Mouse (Mus musculus) Patski (cell line): Measurements from ENCODE around the gene Mylk2. TPM values are rescaled to one million over a fixed set of nuclear protein-coding genes. Genes with fewer than 3 reads are reported as not detected.

ENCODE experiments used
- ATAC-seq: fragments of 100-300 bp; one replicate; pipeline ENCODE4 v1.8.0; 2021
- CTCF ChIA-PET: fragments of 350-600 bp; sonication (Branson Sonifier 250); formaldehyde crosslinking; loops from one replicate; lab custom pipeline; 2022; ENCODE audit warnings: inconsistent platforms; lab: Charles Lee
- POLR2A ChIA-PET: fragments of 350-600 bp; sonication (Branson Sonifier 250); formaldehyde crosslinking; loops from one replicate; lab custom pipeline; 2022; ENCODE audit warnings: antibody characterized with exemption, inconsistent platforms; lab: Charles Lee
- DNase-seq: peaks from one replicate; pipeline ENCODE4 v3.0.0-alpha.2; 2011; ENCODE audit warnings: low read depth, low spot score
- H3K27me3 ChIP-seq: fragments of 371-371 bp; one replicate; pipeline ENCODE4 v1.5.1; 2021
- CTCF ChIP-seq: fragments of 100-300 bp; IDR thresholded peaks from one replicate; pipeline ENCODE4 v1.5.1; 2021
- in situ Hi-C: fragments of 300-500 bp; cut with MboI; formaldehyde crosslinking; loops from 3 replicates; pipeline ENCODE4 v1.11.1; 2018; ENCODE audit warnings: low pct_unique_long_range_greater_than_20kb, mixed read lengths
- polyA plus RNA-seq: library from polyadenylated mRNA; unstranded; gene quantifications from one replicate; pipeline ENCODE4 v1.2.3, GENCODE M21; 2021

Gene Mylk2
- polyA plus RNA-seq, 1 experiment from 2014 or later: 0.08 TPM

GRCm38 (mm10) chr2:152911432-152911831 lies 280 bp downstream of the Mylk2 start:
- H3K27me3 ChIP-seq: no peaks in the 10 kb centered on the region
- in situ Hi-C loops: loop anchor here (25.0 kb wide), 1 partner anchor 999 kb away; the partner anchor contains the start of gene Angpt4
- ChIA-PET CTCF (interaction anchor here (0.5 kb wide), 1 partner anchor 170 kb away, joined by 3 read pairs; no protein-coding TSS in a partner anchor), POLR2A (no interaction called here)
- DNase-seq (no peak), ATAC-seq (no peak)
- no peak for TF ChIP-seq CTCF

DNA sequence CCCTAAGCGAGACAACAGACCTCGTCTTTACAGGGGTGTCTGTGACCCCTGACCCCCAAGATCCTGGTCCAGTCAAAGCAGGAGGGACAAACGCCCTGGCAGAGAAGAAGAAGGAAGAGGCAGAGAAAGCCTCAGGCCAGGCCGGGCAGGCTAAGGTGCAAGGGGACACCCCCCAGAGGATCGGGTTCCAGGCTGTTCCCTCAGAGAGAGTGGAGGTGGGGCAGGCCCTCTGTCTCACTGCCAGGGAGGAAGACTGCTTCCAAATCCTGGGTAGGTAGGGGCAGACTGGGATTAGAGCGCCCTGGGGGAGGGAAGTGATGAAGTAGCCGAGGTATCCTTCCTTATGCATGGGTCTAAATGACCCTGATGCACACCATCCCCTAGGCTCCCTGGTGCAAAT lies 2.3 kb downstream of the Mylk2 start:
- in situ Hi-C loops: loop anchor here (25.0 kb wide), 1 partner anchor 1001 kb away; the partner anchor contains the start of gene Angpt4
- no peaks in the 10 kb centered on the region for H3K27me3 ChIP-seq
- CTCF ChIA-PET: interaction anchor here (1.3 kb wide), 1 partner anchor 26 kb away, joined by 3 read pairs; no protein-coding TSS in a partner anchor
- no peak for TF ChIP-seq CTCF
- no peak for ATAC-seq
- POLR2A ChIA-PET: interaction anchor here (0.6 kb wide), 1 partner anchor 304 kb away, joined by 4 read pairs; no protein-coding TSS in a partner anchor
- no peak for DNase-seq

- ChIA-PET CTCF (interaction anchor here (0.8 to 2.4 kb wide), 9 partner anchors 10 to 232 kb away, joined by 3 to 10 read pairs (median 4); partner anchors contain the start of gene Pdrg1), POLR2A (interaction anchor here (0.6 kb wide), 1 partner anchor 10 kb away, joined by 3 read pairs; no protein-coding TSS in a partner anchor)
- TF ChIP-seq CTCF: no peak
- ATAC-seq (peak; percentile 56), DNase-seq (no peak)
- in situ Hi-C loops: loop anchor here (5.0 to 25.0 kb wide), 3 partner anchors 98 to 1002 kb away; partner anchors contain the start of gene Angpt4
- H3K27me3 ChIP-seq: no peaks in the 10 kb centered on the region
These were observed 3.4 kb downstream of the Mylk2 start for GRCm38 (mm10) chr2:152914310-152915120.

GRCm38 (mm10) chr2:152915453-152915852 lies 4.3 kb downstream of the Mylk2 start:
- DNase-seq (no peak), ATAC-seq (no peak)
- ChIA-PET POLR2A (no interaction called here), CTCF (interaction anchor here (1.0 to 2.4 kb wide), 9 partner anchors 9 to 232 kb away, joined by 3 to 10 read pairs (median 4); partner anchors contain the start of gene Pdrg1)
- in situ Hi-C loops: loop anchor here (5.0 to 25.0 kb wide), 3 partner anchors 97 to 1003 kb away; partner anchors contain the start of gene Angpt4
- no peaks in the 10 kb centered on the region for H3K27me3 ChIP-seq
- TF ChIP-seq CTCF: no peak

GRCm38 (mm10) chr2:152916111-152916510 lies 5.0 kb downstream of the Mylk2 start:
- no peak for TF ChIP-seq CTCF
- ATAC-seq (no peak), DNase-seq (no peak)
- ChIA-PET POLR2A (no interaction called here), CTCF (interaction anchor here (1.0 to 2.4 kb wide), 5 partner anchors 8 to 229 kb away, joined by 3 to 10 read pairs (median 5); partner anchors contain the start of gene Pdrg1)
- no peaks in the 10 kb centered on the region for H3K27me3 ChIP-seq
- in situ Hi-C loops: loop anchor here (5.0 to 25.0 kb wide), 3 partner anchors 96 to 1004 kb away; partner anchors contain the start of gene Angpt4

GRCm38 (mm10) chr2:152917671-152918070 lies 6.5 kb downstream of the Mylk2 start:
- ChIA-PET POLR2A (interaction anchor here (1.6 kb wide), 1 partner anchor 96 kb away, joined by 3 read pairs; no protein-coding TSS in a partner anchor), CTCF (interaction anchor here (1.4 kb wide), 1 partner anchor 16 kb away, joined by 5 read pairs; the partner anchor contains the start of gene Foxs1)
- ATAC-seq (no peak), DNase-seq (no peak)
- in situ Hi-C loops: loop anchor here (5.0 to 25.0 kb wide), 3 partner anchors 95 to 1005 kb away; partner anchors contain the start of gene Angpt4
- H3K27me3 ChIP-seq: no peaks in the 10 kb centered on the region
- no peak for TF ChIP-seq CTCF

GRCm38 (mm10) chr2:152922376-152922775 lies 11.2 kb downstream of the Mylk2 start:
- ChIA-PET CTCF (no interaction called here), POLR2A (interaction anchor here (0.6 kb wide), 1 partner anchor 18 kb away, joined by 4 read pairs; no protein-coding TSS in a partner anchor)
- no peaks in the 10 kb centered on the region for H3K27me3 ChIP-seq
- ATAC-seq (no peak), DNase-seq (no peak)
- in situ Hi-C loops: loop anchor here (25.0 kb wide), 1 partner anchor 1010 kb away; the partner anchor contains the start of gene Angpt4
- TF ChIP-seq CTCF: no peak

DNA sequence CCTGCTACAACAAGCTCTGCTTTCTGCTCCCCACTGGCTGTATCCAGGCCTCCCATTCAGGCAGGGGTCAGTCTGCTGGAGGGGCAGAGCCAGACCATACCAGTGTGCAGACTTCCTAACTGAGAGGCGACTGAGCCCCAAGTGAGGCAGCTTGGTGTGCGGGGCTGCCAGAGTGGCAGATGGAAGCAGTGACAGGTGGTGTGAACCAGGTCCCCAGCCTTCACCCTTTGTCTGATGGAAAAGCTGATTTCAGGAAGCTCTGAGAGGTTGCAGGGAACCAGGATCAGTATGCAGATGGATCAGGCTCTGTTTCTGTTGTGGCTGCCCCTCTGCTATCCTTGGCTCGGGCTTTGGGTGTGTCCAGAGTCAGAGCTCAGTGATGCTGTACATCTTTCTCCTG lies 12.5 kb downstream of the Mylk2 start:
- TF ChIP-seq CTCF: no peak
- in situ Hi-C loops: loop anchor here (25.0 kb wide), 1 partner anchor 1011 kb away; the partner anchor contains the start of gene Angpt4
- ATAC-seq: no peak
- no peak for DNase-seq
- CTCF ChIA-PET: interaction anchor here (2.2 kb wide), 1 partner anchor 10 kb away, joined by 8 read pairs; the partner anchor contains the start of gene Foxs1
- H3K27me3 ChIP-seq: no peaks in the 10 kb centered on the region
- POLR2A ChIA-PET: interaction anchor here (1.4 kb wide), 1 partner anchor 84 kb away, joined by 3 read pairs; no protein-coding TSS in a partner anchor

GRCm38 (mm10) chr2:152924128-152924527 lies 13.0 kb downstream of the Mylk2 start:
- no peaks in the 10 kb centered on the region for H3K27me3 ChIP-seq
- no peak for TF ChIP-seq CTCF
- in situ Hi-C loops: loop anchor here (25.0 kb wide), 1 partner anchor 1012 kb away; the partner anchor contains the start of gene Angpt4
- POLR2A ChIA-PET: interaction anchor here (0.6 to 1.4 kb wide), 3 partner anchors 83 to 91 kb away, joined by 3 read pairs; no protein-coding TSS in a partner anchor
- ATAC-seq: no peak
- CTCF ChIA-PET: interaction anchor here (0.7 to 2.2 kb wide), 3 partner anchors 8 to 10 kb away, joined by 4 to 8 read pairs (median 4); partner anchors contain the start of gene Foxs1
- no peak for DNase-seq

DNA sequence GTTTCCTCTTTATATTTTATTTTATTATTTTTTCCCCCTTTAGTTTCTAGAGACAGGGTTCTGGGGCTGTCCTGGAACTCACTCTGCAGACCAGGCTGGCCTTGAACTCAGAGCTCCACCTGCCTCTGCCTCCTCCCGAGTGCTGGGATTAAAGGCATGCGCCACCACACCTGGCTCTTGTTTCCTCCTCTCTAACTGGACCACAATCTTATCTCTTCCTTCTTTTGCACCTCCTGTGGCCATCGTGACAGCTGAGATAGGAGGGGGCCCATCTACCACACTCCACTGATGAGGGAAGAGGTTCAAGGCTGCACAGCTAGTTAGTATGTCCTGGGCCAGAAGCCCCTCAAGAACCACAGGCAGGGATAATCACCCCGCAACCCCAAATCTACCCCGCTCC lies 13.4 kb downstream of the Mylk2 start:
- in situ Hi-C loops: loop anchor here (25.0 kb wide), 1 partner anchor 1012 kb away; the partner anchor contains the start of gene Angpt4
- H3K27me3 ChIP-seq: no peaks in the 10 kb centered on the region
- no peak for TF ChIP-seq CTCF
- ATAC-seq (no peak), DNase-seq (no peak)
- ChIA-PET CTCF (interaction anchor here (0.7 to 2.2 kb wide), 3 partner anchors 9 to 10 kb away, joined by 4 to 8 read pairs (median 4); partner anchors contain the start of gene Foxs1), POLR2A (interaction anchor here (0.6 to 1.4 kb wide), 3 partner anchors 83 to 91 kb away, joined by 3 read pairs; no protein-coding TSS in a partner anchor)
